Mouse (Mus musculus): ENCODE results near the gene Nlgn1. TPM values are rescaled to one million over a fixed set of nuclear protein-coding genes. Genes with fewer than 3 reads are reported as not detected.

Gene Nlgn1
- polyA plus RNA-seq, 1 experiment: 0.12 TPM

- TF ChIP-seq CTCF (IDR thresholded peaks at IDR 0.05; ENCODE audit: control insufficient read depth, insufficient read depth, insufficient replicate concordance, low read depth, low read length): no peak; the same call in 1 of the 2 replicates
- no peak for TF ChIP-seq POLR2A (IDR thresholded peaks at IDR 0.05; ENCODE audit: control insufficient read depth, low read depth, low read length)
- no peaks in the 10 kb centered on the region for H3K4me1 ChIP-seq (ENCODE audit: control insufficient read depth, insufficient read depth, low read length)
Measured at GRCm38 (mm10) chr3:25653010-25653409, 679.2 kb downstream of the Nlgn1 start.

GRCm38 (mm10) chr3:25645895-25646691 is 686.2 kb downstream of the Nlgn1 start:
- Histone ChIP-seq H3K27ac (ENCODE audit: control insufficient read depth, insufficient read depth, low read depth, low read length) (no peak overlapping the region), H3K27me3 (ENCODE audit: control insufficient read depth, insufficient read depth, low read length) (no peaks in the 10 kb centered on the region), H3K4me3 (ENCODE audit: control insufficient read depth, low read depth, low read length) (no peak overlapping the region), H3K36me3 (ENCODE audit: control insufficient read depth, insufficient read depth, low read length) (no peaks in the 10 kb centered on the region), H3K4me1 (ENCODE audit: control insufficient read depth, insufficient read depth, low read length) (no peaks in the 10 kb centered on the region)
- TF ChIP-seq CTCF (IDR thresholded peaks at IDR 0.05; ENCODE audit: control insufficient read depth, insufficient read depth, insufficient replicate concordance, low read depth, low read length): no peak
- no peak for TF ChIP-seq POLR2A (IDR thresholded peaks at IDR 0.05; ENCODE audit: control insufficient read depth, low read depth, low read length)

More at GRCm38 (mm10) chr3:25653010-25653409, 679.2 kb downstream of the Nlgn1 start:
- Histone ChIP-seq H3K36me3 (ENCODE audit: control insufficient read depth, insufficient read depth, low read length) (no peaks in the 10 kb centered on the region), H3K4me3 (ENCODE audit: control insufficient read depth, low read depth, low read length) (no peak overlapping the region), H3K27ac (ENCODE audit: control insufficient read depth, insufficient read depth, low read depth, low read length) (no peak overlapping the region), H3K27me3 (ENCODE audit: control insufficient read depth, insufficient read depth, low read length) (no peaks in the 10 kb centered on the region)

DNA sequence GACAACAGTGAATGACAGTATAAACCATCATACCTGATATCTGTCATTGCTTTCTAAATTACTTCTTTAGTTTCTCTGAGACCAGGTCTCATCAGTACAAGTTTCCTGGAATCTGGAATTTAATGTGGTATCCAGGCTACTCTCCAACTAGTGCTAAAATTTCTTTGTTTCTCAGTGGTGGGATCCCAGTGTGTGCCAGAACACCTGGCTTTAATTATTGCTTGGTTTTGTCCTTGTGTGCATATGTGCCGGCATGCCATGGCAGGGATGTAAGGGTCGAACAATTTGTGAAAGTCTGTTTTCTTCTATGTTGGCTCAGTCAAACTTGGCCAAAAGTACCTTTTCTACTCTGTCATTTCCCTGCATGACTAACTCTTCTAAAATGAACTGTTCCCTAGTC is 703.1 kb downstream of the Nlgn1 start:
- Histone ChIP-seq H3K4me3 (ENCODE audit: control insufficient read depth, low read depth, low read length) (no peak overlapping the region), H3K4me1 (ENCODE audit: control insufficient read depth, insufficient read depth, low read length) (no peaks in the 10 kb centered on the region), H3K36me3 (ENCODE audit: control insufficient read depth, insufficient read depth, low read length) (no peaks in the 10 kb centered on the region), H3K27ac (ENCODE audit: control insufficient read depth, insufficient read depth, low read depth, low read length) (no peak overlapping the region), H3K27me3 (ENCODE audit: control insufficient read depth, insufficient read depth, low read length) (no peaks in the 10 kb centered on the region)
- TF ChIP-seq CTCF (IDR thresholded peaks at IDR 0.05; ENCODE audit: control insufficient read depth, insufficient read depth, insufficient replicate concordance, low read depth, low read length) (no peak), POLR2A (IDR thresholded peaks at IDR 0.05; ENCODE audit: control insufficient read depth, low read depth, low read length) (no peak)

DNA sequence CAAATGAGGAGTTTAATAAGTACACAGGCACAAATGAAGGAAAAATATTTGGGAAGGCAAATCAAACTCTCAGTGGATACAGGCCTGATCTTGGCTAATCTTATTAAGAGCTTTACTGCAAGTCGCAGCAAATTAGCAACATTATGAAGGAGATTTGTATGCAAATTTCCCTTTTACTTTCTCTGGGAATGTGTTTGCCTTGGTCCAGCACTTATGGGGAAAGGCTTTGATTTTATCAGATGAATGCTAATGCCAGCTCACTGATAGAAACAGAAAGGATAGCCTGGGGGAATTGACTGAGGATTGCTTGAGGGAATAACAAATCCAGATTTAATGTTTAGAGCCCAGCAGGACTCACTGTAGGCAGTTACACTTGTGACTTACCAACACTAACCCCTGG is 725.7 kb downstream of the Nlgn1 start:
- Histone ChIP-seq H3K36me3 (ENCODE audit: control insufficient read depth, insufficient read depth, low read length) (no peaks in the 10 kb centered on the region), H3K4me3 (ENCODE audit: control insufficient read depth, low read depth, low read length) (no peak overlapping the region), H3K27me3 (ENCODE audit: control insufficient read depth, insufficient read depth, low read length) (no peaks in the 10 kb centered on the region), H3K4me1 (ENCODE audit: control insufficient read depth, insufficient read depth, low read length) (no peaks in the 10 kb centered on the region), H3K27ac (ENCODE audit: control insufficient read depth, insufficient read depth, low read depth, low read length) (no peak overlapping the region)
- TF ChIP-seq POLR2A (IDR thresholded peaks at IDR 0.05; ENCODE audit: control insufficient read depth, low read depth, low read length) (no peak), CTCF (IDR thresholded peaks at IDR 0.05; ENCODE audit: control insufficient read depth, insufficient read depth, insufficient replicate concordance, low read depth, low read length) (no peak)

DNA sequence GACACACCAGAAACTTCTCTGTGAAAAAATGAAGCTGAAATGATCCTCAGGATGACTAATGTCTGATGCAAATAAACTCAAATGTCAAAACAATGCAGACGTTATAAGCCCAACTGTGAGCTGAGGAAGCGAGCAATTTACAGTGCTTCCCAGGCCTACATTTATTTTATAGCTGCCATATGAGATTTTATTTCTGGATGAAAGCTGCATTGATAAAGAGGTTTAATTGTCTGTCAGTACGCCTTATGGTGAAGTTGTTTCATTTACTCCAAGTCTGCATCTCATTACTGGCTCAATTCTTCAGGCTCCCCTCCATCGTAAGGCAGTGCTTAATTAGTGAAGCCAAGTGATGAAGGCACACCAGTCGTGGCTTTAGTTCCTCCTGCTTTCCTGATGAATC is 734.7 kb downstream of the Nlgn1 start:
- Histone ChIP-seq H3K27ac (ENCODE audit: control insufficient read depth, insufficient read depth, low read depth, low read length) (no peak overlapping the region), H3K36me3 (ENCODE audit: control insufficient read depth, insufficient read depth, low read length) (no peaks in the 10 kb centered on the region), H3K4me1 (ENCODE audit: control insufficient read depth, insufficient read depth, low read length) (no peaks in the 10 kb centered on the region), H3K27me3 (ENCODE audit: control insufficient read depth, insufficient read depth, low read length) (no peaks in the 10 kb centered on the region), H3K4me3 (ENCODE audit: control insufficient read depth, low read depth, low read length) (no peak overlapping the region)
- TF ChIP-seq CTCF (IDR thresholded peaks at IDR 0.05; ENCODE audit: control insufficient read depth, insufficient read depth, insufficient replicate concordance, low read depth, low read length): no peak
- no peak for TF ChIP-seq POLR2A (IDR thresholded peaks at IDR 0.05; ENCODE audit: control insufficient read depth, low read depth, low read length)

DNA sequence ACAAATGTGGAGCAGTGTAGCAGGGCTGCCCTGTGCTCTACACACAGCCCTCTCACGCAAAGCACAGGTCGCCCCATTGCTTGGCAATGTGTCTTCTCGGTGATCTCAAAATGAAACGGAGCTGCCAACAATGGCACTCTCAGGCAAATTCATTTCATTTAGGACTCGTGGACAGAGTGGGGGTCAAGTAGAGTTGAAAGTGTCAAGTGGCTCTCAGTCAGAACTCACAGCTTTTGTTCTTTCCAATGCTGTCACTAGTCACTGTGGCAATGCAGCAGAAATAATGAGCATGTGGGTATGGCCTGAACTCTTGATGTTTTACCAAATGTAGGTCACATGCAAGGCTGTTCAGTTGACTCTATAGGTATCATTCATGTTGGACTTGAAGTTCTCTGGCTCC is 756.7 kb downstream of the Nlgn1 start:
- no peaks in the 10 kb centered on the region for H3K4me1 ChIP-seq (ENCODE audit: control insufficient read depth, insufficient read depth, low read length)
- H3K27me3 ChIP-seq (ENCODE audit: control insufficient read depth, insufficient read depth, low read length): no peaks in the 10 kb centered on the region
- no peak overlapping the region for H3K27ac ChIP-seq (ENCODE audit: control insufficient read depth, insufficient read depth, low read depth, low read length)
- H3K4me3 ChIP-seq (ENCODE audit: control insufficient read depth, low read depth, low read length): no peak overlapping the region
- TF ChIP-seq CTCF (IDR thresholded peaks at IDR 0.05; ENCODE audit: control insufficient read depth, insufficient read depth, insufficient replicate concordance, low read depth, low read length) (no peak), POLR2A (IDR thresholded peaks at IDR 0.05; ENCODE audit: control insufficient read depth, low read depth, low read length) (no peak)
- no peaks in the 10 kb centered on the region for H3K36me3 ChIP-seq (ENCODE audit: control insufficient read depth, insufficient read depth, low read length)

- TF ChIP-seq CTCF (IDR thresholded peaks at IDR 0.05; ENCODE audit: control insufficient read depth, insufficient read depth, insufficient replicate concordance, low read depth, low read length) (no peak), POLR2A (IDR thresholded peaks at IDR 0.05; ENCODE audit: control insufficient read depth, low read depth, low read length) (no peak)
- Histone ChIP-seq H3K36me3 (ENCODE audit: control insufficient read depth, insufficient read depth, low read length) (no peaks in the 10 kb centered on the region), H3K27ac (ENCODE audit: control insufficient read depth, insufficient read depth, low read depth, low read length) (no peak overlapping the region), H3K4me1 (ENCODE audit: control insufficient read depth, insufficient read depth, low read length) (no peaks in the 10 kb centered on the region), H3K4me3 (ENCODE audit: control insufficient read depth, low read depth, low read length) (no peak overlapping the region), H3K27me3 (ENCODE audit: control insufficient read depth, insufficient read depth, low read length) (no peaks in the 10 kb centered on the region)
Measured at GRCm38 (mm10) chr3:25574840-25575239, 757.4 kb downstream of the Nlgn1 start.
